Mouse (Mus musculus): ENCODE data around the gene Ttll12.

Gene Ttll12

GRCm38 (mm10) chr15:83562626-83563270, 32.2 kb downstream of the Ttll12 start:
- peak; percentile 83 for DNase-seq (ENCODE audit: low spot score)

GRCm38 (mm10) chr15:83560941-83561477, 33.9 kb downstream of the Ttll12 start:
- no peak for DNase-seq (ENCODE audit: low spot score)

- DNase-seq (ENCODE audit: low spot score) = peak; percentile 86
These were observed 39.6 kb downstream of the Ttll12 start for GRCm38 (mm10) chr15:83555161-83555974.

GRCm38 (mm10) chr15:83553831-83554230, 41.1 kb downstream of the Ttll12 start:
- DNase-seq (ENCODE audit: low spot score) = no peak

- DNase-seq (ENCODE audit: low spot score) = no peak
These were observed 44.8 kb downstream of the Ttll12 start for GRCm38 (mm10) chr15:83550137-83550536.

- DNase-seq (ENCODE audit: low spot score) = no peak
These were observed 47.8 kb downstream of the Ttll12 start for GRCm38 (mm10) chr15:83547144-83547543.

GRCm38 (mm10) chr15:83546029-83546428, 48.9 kb downstream of the Ttll12 start:
- peak; percentile 11 for DNase-seq (ENCODE audit: low spot score)

- DNase-seq (ENCODE audit: low spot score) = no peak
These were observed 53.2 kb downstream of the Ttll12 start for GRCm38 (mm10) chr15:83541647-83542287.

GRCm38 (mm10) chr15:83539905-83540304, 55.1 kb downstream of the Ttll12 start:
- DNase-seq (ENCODE audit: low spot score) = no peak

- DNase-seq (ENCODE audit: low spot score) = no peak
These were observed 56.1 kb downstream of the Ttll12 start for GRCm38 (mm10) chr15:83538855-83539254.

- DNase-seq (ENCODE audit: low spot score) = no peak
These were observed 59.1 kb downstream of the Ttll12 start for GRCm38 (mm10) chr15:83535890-83536231.

- no peak for DNase-seq (ENCODE audit: low spot score)
These were observed 59.7 kb downstream of the Ttll12 start for GRCm38 (mm10) chr15:83534960-83535889.

- no peak for DNase-seq (ENCODE audit: low spot score)
These were observed 62.4 kb downstream of the Ttll12 start for GRCm38 (mm10) chr15:83532606-83533005.

GRCm38 (mm10) chr15:83531961-83532469, 62.9 kb downstream of the Ttll12 start:
- peak; percentile 8 for DNase-seq (ENCODE audit: low spot score)

- no peak for DNase-seq (ENCODE audit: low spot score)
These were observed 64.3 kb downstream of the Ttll12 start for GRCm38 (mm10) chr15:83530688-83531087.

GRCm38 (mm10) chr15:83530233-83530632, 64.7 kb downstream of the Ttll12 start:
- DNase-seq (ENCODE audit: low spot score) = no peak

GRCm38 (mm10) chr15:83529765-83530164, 65.2 kb downstream of the Ttll12 start:
- no peak for DNase-seq (ENCODE audit: low spot score)

GRCm38 (mm10) chr15:83528892-83529291, 66.1 kb downstream of the Ttll12 start:
- no peak for DNase-seq (ENCODE audit: low spot score)

GRCm38 (mm10) chr15:83527747-83528146, 67.2 kb downstream of the Ttll12 start:
- DNase-seq (ENCODE audit: low spot score) = no peak

GRCm38 (mm10) chr15:83527092-83527437, 67.9 kb downstream of the Ttll12 start:
- no peak for DNase-seq (ENCODE audit: low spot score)

GRCm38 (mm10) chr15:83526424-83527091, 68.4 kb downstream of the Ttll12 start, which contains the start of gene Bik:
Gene Bik, plus strand, starts transcription at chr15:83526862.
- peak; percentile 53 for DNase-seq (ENCODE audit: low spot score)
